Mouse (Mus musculus) brain, adult 2 months (tissue): ENCODE measurements at regions not wholly inside any gene's neighbourhood (a gene's known extent, or its start where the extent isn't known, plus 50 kb on each side); places are given as distances from the start of the nearest gene placed in this dataset.

Experiments used
- DNase-seq: peaks from one replicate; pipeline ENCODE4 v3.0.0; 2011; ENCODE audit warnings: low read depth, low spot score

DNA sequence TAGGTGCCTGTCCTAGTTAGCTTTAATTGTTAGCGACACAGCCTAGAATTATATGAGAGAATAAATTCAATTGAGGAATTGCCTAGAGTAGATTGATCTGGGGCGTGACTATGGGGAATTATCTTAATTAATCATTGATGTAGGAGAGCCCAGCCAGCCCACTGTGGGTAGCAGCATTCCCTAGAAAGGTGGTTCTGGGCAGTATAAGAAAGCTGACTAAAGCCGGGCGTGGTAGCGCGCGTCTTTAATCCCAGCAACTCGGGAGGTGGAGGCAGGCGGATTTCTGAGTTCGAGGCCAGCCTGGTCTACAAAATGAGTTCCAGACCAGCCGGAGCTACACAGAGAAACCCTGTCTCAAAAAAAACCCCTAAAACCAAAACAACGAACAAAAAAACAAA is 156.8 kb upstream of the Zfp618 start:
- DNase-seq = no peak

GRCm38 (mm10) chr4:62809048-62809447 is 156.3 kb upstream of the Zfp618 start:
- peak; percentile 24 for DNase-seq

- DNase-seq = no peak
These were observed 145.5 kb upstream of the Zfp618 start for GRCm38 (mm10) chr4:62819889-62820288.

- DNase-seq = no peak
These were observed 144.1 kb upstream of the Zfp618 start for GRCm38 (mm10) chr4:62821288-62821687.

GRCm38 (mm10) chr4:62822568-62822967 is 142.8 kb upstream of the Zfp618 start:
- DNase-seq = peak; percentile 72

DNA sequence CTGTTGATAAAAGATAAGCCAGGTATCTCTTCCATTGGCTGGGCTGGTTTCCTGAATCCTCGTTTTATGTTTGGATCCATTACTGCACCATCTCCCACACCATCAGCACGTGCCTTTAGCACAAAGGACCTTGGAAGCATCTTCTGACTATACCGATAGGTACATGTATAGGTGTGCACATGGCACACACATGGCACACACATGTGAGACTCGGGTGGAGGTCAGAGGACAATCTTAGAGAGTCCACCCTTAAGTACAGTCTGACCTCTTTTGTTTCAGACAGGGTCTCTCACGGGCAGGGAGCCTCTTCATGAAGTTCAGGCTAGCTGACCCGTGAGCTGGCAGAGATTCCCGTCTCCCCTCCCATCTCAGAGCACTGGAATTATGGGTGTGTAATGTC is 142.3 kb upstream of the Zfp618 start:
- no peak for DNase-seq

GRCm38 (mm10) chr4:62823555-62824250 is 141.7 kb upstream of the Zfp618 start:
- DNase-seq = peak; percentile 51

GRCm38 (mm10) chr4:62824581-62824980 is 140.8 kb upstream of the Zfp618 start:
- no peak for DNase-seq

DNA sequence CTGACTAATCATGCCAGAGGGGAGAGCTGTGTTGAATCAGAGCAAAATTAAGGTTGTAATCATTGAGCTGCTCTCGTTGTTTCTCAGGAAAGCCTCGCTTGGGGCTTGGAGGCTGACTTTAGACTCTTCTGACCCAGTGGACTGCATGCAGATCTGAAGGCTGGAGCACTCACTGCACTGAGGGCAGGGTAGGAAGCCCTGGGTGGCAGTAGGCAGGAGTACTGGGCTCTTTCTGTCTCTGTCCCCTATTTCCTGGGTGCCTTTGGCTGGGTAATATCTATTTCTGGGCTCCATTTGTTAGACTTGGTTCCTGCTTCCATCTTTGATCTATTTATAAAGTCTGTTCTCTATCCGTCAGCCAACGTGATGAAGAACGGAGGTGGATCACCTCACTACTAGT is 140.1 kb upstream of the Zfp618 start:
- no peak for DNase-seq

- no peak for DNase-seq
These were observed 136.4 kb upstream of the Zfp618 start for GRCm38 (mm10) chr4:62828963-62829362.

- peak; percentile 33 for DNase-seq
These were observed 131.4 kb upstream of the Zfp618 start for GRCm38 (mm10) chr4:62833944-62834343.

- no peak for DNase-seq
These were observed 128.5 kb upstream of the Zfp618 start for GRCm38 (mm10) chr4:62836875-62837274.

- no peak for DNase-seq
These were observed 114.8 kb upstream of the Zfp618 start for GRCm38 (mm10) chr4:62850526-62850925.

DNA sequence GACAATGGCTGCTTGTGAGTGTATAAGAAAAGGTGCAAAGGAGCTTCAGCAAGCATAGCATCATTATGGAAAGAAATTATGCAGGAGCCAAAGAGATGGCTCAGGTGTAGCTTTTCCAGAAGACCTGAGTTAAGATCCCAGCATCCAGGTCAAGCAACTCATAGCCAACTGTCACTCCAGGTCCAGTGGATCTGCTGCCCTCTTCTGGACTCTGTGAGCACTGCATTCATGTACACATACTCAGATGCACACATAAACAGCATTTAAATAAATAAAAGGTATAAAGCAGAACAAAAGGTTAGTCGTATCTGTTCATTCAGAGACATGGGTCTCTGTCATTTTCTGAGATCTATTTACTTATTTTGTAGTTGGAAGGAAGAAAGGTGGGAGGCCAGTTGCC is 112.0 kb upstream of the Zfp618 start:
- no peak for DNase-seq

- no peak for DNase-seq
These were observed 109.0 kb upstream of the Zfp618 start for GRCm38 (mm10) chr4:62856406-62856805.

GRCm38 (mm10) chr4:62862756-62863155 is 102.6 kb upstream of the Zfp618 start:
- DNase-seq = no peak

- peak; percentile 46 for DNase-seq
These were observed 94.9 kb upstream of the Zfp618 start for GRCm38 (mm10) chr4:62870391-62870983.

GRCm38 (mm10) chr4:62872562-62872961 is 92.8 kb upstream of the Zfp618 start:
- no peak for DNase-seq

DNA sequence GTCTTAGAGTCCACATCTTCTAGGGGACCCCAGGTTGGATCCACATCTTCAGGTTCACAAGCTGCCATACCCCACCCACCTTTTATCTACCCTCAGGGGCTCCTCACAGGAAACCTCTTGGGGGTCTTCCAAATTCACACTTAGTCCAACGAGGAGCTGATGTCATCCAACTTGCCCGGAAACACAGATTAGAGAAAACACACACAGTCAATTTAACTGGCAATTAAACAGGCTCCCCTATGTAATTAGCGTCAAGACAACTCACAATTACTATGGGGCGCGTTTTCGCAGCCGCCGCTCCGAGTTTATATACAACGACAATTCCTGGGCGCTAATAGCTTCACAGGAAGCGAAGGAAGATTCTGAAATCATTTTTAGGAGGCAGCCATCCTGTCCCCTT is 91.4 kb upstream of the Zfp618 start:
- no peak for DNase-seq

DNA sequence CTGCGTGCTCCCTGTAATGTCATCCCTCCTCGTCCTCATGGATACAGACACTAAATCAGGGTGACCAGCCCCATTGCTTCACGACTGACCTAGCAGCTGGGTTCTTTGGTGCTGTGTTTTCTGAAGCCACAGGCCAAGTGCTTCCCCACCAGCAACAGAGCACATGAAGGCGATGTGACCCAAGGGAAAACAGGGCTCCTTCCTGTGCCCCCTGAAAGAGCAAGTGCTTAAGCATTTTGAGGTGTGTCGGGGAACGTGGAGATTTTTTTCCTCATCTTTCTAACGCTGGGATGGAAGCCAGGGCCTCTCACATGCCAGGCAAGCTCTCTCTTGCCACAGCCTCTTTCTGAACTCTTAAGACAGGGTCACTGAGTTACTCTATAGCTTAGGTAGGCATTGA is 87.3 kb upstream of the Zfp618 start:
- DNase-seq = no peak

- peak; percentile 62 for DNase-seq
These were observed 86.4 kb upstream of the Zfp618 start for GRCm38 (mm10) chr4:62878927-62879326.

DNA sequence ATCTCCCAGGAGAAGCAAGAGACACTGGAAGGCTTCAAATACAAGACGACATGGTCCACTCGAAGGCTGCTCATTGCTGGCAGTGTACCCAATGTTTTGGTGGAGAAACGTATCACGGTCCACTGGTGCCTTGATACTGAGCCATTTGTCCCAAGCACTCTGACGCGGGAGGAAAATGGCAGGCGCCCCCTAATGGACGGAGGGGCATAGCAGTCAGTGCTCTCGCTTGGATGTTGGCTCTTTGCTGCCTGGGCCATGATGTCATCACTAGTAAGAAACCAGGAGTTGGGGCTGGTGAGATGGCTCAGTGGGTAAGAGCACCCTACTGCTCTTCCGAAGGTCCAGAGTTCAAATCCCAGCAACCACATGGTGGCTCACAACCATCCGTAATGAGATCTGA is 83.5 kb upstream of the Zfp618 start:
- DNase-seq = no peak

DNA sequence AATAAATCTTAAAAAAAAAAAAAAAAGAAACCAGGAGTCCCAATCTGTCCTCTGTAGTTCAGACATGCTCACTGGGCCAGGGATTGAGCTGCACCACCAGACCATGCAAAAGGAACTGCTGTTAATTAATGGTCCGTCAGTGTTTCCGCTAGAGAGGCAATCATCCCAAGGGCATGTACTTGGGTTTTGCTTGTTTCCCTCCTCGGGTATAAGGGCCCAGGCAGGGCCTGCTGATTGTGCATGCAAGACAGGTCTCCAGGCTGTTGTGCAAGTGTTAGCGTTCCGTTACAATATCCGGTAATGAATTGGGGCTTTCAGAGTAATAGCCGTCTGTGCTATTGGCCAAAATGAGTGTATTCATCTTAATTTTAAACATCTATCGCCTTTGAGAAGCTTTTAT is 83.1 kb upstream of the Zfp618 start:
- no peak for DNase-seq

DNA sequence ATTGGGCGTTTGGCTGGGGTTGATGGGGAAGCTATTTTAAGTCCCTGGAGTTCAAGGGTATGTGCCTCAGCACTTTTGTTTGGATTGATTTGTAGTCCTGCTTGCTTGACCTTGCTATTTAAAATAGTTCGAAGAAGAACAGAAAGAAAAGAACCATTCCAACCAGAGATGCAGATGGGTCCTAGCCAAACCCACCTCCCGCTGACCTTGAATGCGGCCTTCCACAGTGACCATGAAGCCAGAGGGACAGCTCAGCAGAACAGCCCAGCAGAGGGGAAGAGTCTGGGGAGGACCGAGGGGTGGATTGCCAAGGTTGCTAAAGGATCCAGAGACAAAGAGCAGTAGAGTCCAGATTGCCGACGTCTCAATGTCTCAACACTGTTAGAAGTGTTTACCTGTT is 76.6 kb upstream of the Zfp618 start:
- DNase-seq = no peak
